Mouse (Mus musculus) granulocyte monocyte progenitor cell, adult 5-6 weeks (primary cell): ENCODE results near the gene Srsf7. TPM values are rescaled to one million over a fixed set of nuclear protein-coding genes. Genes with fewer than 3 reads are reported as not detected.
"Not testable (repeated sequence)": the region's sequence is repeated elsewhere in the genome, so short reads cannot be mapped to it uniquely, and the experiment has no call there.

ENCODE experiments used
- ATAC-seq: replicated peaks from 2 replicates; pipeline ENCODE4 v1.8.0; 2016; ENCODE audit warnings: mild to moderate bottlenecking, moderate TSS enrichment, inconsistent platforms; ENCODE audit not compliant: poor library complexity, severe bottlenecking
- total RNA-seq, 2 experiments: library from RNA; stranded (forward) in 1 of 2; stranded (reverse) in 1 of 2; fragments of 200-712, 200-1000 nt in 1 of 2; fragments of >200 nt in 1 of 2; fragmentation: Nextera tagmentation in 1 of 2; gene quantifications; 2 replicates each; pipeline ENCODE4 v1.2.3; 2014 to 2017

Srsf7 gene
- total RNA-seq, 2 experiments from 2014 or later: 445 to 481 TPM

DNA sequence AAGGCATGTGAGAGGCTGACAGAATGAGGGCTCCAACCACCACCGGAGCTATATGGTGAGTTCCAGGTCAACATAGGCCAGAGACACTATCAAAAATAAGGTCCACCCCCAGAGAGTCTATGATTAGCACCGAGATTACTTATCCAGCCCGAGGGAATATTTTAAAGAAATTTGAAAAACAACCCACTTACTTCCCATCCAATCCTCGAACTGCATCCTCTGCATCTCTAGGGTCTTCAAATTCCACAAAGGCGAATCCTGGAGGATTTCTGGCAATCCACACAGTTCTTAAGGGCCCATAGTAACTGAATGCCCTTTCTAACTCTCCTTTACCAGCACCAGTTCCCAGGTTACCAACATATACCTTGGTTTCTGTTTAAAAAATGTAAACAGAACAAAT, 1.4 kb downstream of the Srsf7 start:
- no peak for ATAC-seq

DNA sequence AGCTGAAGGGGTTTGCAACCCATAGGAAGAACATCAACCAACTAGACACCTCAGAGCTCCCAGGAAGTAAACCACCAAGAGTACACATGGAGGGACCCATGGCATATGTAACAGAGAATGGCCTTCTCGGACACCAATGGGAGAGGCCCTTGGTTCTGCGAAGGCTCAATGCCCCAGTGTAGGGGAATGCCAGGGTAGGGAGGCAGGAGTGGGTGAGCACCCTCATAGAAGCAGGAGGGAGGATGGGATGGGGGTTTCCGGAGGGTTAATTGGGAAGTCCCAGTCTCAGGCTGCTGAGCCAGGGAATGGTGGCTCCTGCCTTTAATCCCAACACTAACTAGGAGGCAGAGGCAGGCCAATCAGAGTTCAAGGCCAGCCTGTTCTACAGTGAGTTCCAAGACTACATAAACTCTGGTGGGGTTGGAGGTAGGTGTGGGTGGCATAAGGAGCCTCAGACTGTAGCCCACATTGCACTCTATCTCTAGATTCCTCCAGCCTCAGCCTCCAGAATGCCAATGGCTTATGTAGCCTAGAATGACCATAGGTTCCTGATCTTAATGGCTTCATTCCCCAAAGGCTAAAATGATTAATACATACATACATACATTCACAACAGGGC, 7.8 kb downstream of the Srsf7 start:
- peak; percentile 22; the same call in 1 of the 2 replicates for ATAC-seq

DNA sequence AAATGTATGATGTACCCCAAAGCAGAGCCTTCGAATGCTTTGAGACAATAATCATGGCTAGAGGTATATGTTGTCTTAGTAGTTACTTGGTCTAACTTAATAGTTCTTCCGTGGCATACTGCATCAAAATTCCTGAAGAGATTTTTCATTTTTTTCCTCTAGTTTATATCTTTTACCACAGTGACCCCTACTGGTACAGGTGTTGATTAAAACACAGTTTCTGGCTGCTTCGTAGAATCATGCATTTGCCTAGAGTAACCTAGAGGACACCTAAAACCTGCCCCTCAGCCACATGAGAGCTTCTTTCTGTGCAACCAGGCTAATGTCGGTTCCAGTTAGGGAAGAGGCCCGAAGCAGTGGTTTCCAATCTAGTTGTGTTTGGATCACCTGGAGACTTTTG, 14.0 kb downstream of the Srsf7 start:
- ATAC-seq: peak; percentile 53; the same call in 1 of the 2 replicates

DNA sequence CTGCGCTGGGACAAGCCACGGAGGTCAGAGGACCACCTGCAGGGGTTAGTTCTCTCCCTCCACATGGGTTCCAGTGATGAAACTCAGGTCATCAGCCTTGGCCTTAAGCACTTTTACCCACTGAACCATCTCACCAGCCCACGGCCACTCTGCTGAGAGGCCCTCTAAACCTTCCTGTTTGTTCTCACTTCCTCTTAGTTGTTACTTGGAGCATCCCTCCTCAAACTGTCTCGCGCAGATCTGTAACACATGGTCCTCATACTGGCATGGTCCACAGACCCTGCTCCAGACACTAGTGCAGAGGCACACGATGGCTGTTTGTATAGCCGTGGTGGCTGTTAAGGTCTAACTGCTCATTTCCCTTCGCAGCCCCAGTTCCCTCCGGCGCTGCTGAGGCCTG, 23.5 kb downstream of the Srsf7 start:
- peak; percentile 77 for ATAC-seq

- ATAC-seq: no peak
Measured at GRCm38 (mm10) chr17:80180468-80180867, 26.6 kb downstream of the Srsf7 start.

DNA sequence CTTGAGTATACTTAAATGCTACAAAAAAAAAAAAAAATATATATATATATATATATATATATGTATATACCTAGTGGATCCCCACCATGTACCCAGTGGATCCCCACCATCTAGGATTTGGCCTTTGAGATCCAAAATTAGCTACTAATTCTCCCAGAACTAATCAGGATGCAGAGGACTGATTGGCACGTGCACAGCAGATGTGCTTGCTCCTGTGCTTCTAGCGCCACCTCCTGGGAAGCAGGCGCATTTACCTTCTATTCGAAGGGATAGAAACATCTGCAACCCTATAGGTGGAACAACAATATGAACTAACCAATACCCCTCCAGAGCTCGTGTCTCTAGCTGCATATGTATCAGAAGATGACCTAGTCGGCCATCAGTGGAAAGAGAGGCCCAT, 27.1 kb downstream of the Srsf7 start:
- peak; percentile 93 for ATAC-seq

GRCm38 (mm10) chr17:80178846-80179245, 28.3 kb downstream of the Srsf7 start:
- ATAC-seq: not testable (repeated sequence)

DNA sequence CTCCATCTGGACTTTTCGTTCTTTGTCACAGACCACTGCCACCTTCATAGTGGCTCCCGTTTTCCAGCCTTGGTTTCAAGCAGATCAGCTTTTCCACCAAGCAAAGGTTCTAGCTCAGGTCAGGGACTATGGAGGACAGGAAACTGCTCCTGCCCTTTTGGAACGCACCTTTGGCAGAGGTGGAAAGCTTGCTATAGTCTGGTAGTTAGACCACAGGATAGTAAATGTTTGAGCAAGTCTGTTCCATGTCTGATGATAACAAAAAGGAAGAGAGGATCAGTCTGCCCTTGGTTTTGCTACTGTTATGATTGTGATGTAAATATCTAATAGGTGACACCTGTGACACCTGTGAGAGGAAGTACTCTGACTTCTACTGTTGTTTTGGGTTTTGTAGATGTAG, 31.1 kb downstream of the Srsf7 start:
- ATAC-seq: no peak

DNA sequence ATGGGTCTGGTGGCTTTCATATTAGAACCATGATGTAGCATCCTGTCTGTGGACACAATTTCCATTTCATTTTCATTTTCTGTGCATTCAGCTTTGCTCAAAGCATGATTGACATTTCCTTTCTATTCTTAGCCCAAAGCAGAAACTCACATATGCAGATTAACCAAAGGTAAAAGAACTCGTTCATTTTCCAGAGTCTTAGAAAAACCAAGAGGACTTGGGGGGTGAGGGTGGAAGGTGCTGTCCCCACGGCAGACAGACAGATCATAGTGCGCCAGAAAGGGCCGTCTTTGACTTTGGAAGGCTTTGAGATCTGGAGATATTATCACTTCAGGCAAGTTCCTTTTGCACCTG, 31.7 kb downstream of the Srsf7 start:
- ATAC-seq: no peak

DNA sequence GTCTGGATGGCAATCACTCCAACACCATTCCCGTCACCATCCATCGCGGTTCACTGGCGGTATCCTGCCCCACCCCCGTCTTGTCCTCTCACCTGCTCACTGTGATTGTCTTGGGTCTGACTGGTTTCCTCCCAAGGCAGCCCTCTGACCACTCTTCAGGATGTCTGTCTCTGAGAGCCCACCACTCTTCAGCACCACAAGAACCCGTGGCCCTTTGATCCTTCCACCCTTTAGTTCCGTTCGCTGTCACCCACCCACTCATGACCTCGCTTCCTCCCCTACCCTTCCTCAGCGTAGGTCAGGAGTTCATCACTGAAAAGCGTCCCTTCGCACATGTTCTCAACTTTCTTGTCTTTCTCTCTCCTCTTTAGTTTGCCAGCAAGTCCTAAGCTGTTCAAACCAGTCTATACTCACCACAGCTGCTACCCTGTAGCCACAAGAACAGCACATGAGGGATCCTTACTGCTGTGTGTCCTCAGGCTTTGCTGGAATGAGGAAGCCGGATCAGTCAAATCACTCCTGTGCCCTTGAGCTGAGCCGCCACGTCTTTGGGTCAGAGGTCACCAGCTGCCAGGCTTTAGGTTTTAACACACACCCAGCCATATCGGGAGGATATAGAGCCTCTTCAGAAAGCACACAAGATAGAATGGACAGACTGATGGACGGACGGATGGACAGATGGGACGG, 32.3 kb downstream of the Srsf7 start:
- peak; percentile 31 for ATAC-seq

GRCm38 (mm10) chr17:80174146-80174545, 33.0 kb downstream of the Srsf7 start:
- ATAC-seq: no peak

GRCm38 (mm10) chr17:80173708-80174107, 33.4 kb downstream of the Srsf7 start:
- no peak for ATAC-seq

GRCm38 (mm10) chr17:80172761-80173160, 34.3 kb downstream of the Srsf7 start:
- ATAC-seq: peak; percentile 93

GRCm38 (mm10) chr17:80171948-80172347, 35.2 kb downstream of the Srsf7 start:
- no peak for ATAC-seq

DNA sequence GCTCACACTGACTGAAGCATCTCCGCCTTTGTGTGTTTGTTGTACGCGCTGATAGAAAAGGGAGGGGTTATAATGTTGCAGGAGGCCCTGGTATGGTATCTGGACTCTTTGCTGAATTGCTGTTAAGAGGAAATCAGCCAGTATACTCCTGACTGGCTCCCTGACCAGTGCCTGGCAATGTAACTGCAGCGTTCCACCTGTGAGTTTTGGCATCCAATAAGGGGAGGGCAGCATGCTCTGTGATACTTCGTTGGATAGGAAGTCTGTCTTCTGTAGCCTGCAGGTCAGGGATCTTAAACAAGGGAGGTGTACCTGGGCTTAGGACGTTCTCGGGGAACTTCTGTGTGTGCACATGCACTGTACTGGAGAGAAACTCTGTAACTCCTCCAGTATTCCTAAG, 36.2 kb downstream of the Srsf7 start:
- ATAC-seq: no peak

DNA sequence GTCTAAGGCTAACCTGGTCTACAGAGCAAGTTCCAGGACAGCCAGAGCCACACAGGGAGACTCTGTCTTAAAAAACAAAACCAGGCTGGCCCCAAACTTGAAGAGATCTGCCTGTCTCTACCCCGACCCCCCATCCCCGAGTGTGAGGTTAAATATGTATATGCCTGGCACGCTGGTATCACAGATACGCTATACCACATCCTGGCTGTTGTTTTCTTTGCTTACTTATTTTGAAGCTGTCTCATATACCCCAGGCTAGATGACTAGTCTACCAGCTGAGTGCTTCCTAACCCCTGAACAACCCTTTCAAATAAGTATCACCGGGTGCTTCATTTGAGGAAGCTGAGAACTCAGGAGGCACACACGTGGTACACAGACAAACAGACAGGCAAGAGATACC, 37.3 kb downstream of the Srsf7 start:
- ATAC-seq: no peak

DNA sequence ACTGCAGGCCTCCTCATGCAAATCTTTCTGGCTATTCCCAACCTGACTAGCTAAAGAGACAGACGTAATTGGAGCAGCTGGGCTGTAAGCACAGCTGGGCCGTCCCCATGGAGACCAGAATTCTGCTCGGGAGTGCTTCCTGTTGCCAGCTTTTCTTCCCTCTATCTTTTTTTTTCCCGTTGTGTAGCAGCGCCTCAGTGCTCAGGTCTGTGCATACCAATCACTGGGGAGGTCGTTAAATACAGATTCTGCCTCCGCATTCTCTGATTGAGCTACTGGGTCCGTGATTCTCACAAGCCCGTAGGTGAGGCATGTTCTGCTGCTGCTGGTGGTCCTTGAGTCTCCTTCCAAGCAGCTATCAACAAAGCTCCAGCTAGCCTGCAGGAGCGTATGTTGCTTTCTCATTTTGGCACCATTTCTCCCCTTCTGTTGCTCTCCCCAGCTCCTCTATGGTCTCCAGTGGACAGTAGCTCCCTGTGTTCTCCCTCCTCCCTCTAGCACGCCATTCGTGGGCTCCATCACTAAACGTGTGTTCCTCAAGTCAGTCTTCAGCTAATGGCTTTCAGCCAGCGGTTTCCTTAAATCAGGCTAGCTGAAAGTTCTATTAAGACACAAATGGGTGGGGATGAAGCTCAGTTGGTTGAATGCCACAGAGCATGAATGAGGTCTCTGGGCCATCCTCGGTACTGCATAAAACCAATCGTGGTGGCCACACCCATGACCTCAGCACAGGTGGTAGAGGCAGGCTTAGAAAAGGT, 38.5 kb downstream of the Srsf7 start:
- no peak for ATAC-seq

- no peak for ATAC-seq
Measured at GRCm38 (mm10) chr17:80167851-80168251, 39.3 kb downstream of the Srsf7 start.

DNA sequence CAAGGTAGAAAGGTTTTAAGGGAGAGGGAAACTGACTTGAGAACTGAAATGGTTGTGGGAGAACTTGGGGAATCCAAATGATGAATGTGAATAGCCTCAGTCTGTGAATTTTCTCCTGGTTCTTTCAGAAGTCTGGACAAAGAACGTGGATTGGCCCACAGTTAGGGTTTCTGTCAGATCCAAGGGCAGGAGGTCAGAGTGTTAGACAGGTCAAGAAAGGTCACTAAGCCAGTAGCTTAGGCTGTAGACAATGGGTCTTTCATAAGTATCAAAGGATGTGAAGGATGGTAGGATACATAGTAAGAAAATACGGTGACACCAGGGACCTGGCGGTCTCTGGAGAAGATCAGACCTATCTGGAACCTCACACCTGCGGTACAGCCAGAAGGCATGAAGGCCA, 39.7 kb downstream of the Srsf7 start:
- ATAC-seq: no peak

GRCm38 (mm10) chr17:80166346-80166745, 40.8 kb downstream of the Srsf7 start:
- no peak for ATAC-seq

DNA sequence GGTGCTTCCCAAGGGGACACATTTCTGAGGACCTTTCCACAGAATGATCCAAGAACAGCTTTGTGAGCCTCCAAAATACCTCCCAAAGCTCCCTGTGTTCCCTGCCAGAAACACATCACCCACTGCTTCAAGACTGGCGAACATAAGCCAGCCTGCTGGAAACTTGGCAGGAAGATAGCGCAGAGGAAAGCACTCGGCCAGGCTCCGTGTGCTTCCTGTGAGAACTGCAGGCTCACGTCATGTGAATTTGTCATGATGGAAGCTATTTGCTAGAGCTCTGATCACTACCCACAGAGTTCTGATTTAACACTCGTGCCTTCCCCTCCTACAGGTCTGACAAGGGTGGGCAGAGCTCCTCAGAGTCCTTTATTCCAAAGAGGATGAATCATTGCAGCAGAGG, 41.4 kb downstream of the Srsf7 start:
- ATAC-seq: no peak

DNA sequence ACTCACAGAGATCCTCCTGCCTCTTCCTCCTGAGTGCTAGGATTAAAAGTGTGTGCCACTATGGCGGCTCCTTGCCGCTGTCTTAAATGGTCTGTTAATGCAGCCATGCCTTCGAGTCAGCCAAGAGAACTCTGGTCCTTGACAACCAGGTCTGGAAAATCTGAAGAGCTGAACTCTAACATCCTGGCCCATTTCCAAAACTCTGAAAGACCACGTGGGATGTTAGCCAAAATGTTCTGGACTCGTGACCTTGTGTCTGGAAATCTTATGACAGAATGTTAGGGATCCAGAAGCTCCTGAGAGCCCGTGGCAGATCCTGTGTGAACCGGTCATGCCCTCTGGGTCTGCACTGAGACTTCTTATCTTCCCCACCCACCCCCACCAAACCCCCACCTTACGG, 43.1 kb downstream of the Srsf7 start:
- no peak for ATAC-seq
